Mouse (Mus musculus): Measurements from ENCODE around the gene Col5a1. TPM values are rescaled to one million over a fixed set of nuclear protein-coding genes. Genes with fewer than 3 reads are reported as not detected.

Col5a1 gene
- polyA plus RNA-seq, 1 experiment from 2014 or later = 8.5 TPM

- ATAC-seq (ENCODE audit: low FRiP score, low TSS enrichment) (no peak), DNase-seq (no peak)
- Histone ChIP-seq H3K4me2 (ENCODE audit: low read length) (no peak overlapping the region), H3K36me3 (ENCODE audit: control insufficient read depth, insufficient read depth, low read length) (no peaks in the 10 kb centered on the region), H3K4me3 (replicated peaks; ENCODE audit: low read depth, low read length) (no peak overlapping the region), H3K4me1 (ENCODE audit: control insufficient read depth, insufficient read depth, low read length) (no peaks in the 10 kb centered on the region), H3K27ac (replicated peaks; ENCODE audit: low read depth, low read length) (no peak overlapping the region), H3K27me3 (ENCODE audit: control insufficient read depth, insufficient read depth, low read length) (no peaks in the 10 kb centered on the region), H3K9me3 (ENCODE audit: control insufficient read depth, low read length) (no peaks in the 10 kb centered on the region), H3K9ac (replicated peaks; ENCODE audit: low read length) (no peak overlapping the region)
- 81% methylated on average over 2 of the region's 2 CpGs for WGBS
Measured at GRCm38 (mm10) chr2:27905411-27905810, 19.2 kb downstream of the Col5a1 start.

- ATAC-seq (ENCODE audit: low FRiP score, low TSS enrichment) (no peak), DNase-seq (no peak)
- no peak overlapping the region for H3K9ac ChIP-seq (replicated peaks; ENCODE audit: low read length)
- H3K27me3 ChIP-seq (ENCODE audit: control insufficient read depth, insufficient read depth, low read length) = no peaks in the 10 kb centered on the region
- WGBS = 83% methylated on average over 3 of the region's 3 CpGs
- no peaks in the 10 kb centered on the region for H3K36me3 ChIP-seq (ENCODE audit: control insufficient read depth, insufficient read depth, low read length)
- no peaks in the 10 kb centered on the region for H3K9me3 ChIP-seq (ENCODE audit: control insufficient read depth, low read length)
- no peaks in the 10 kb centered on the region for H3K4me1 ChIP-seq (ENCODE audit: control insufficient read depth, insufficient read depth, low read length)
- H3K4me3 ChIP-seq (replicated peaks; ENCODE audit: low read depth, low read length) = no peak overlapping the region
- no peak overlapping the region for H3K4me2 ChIP-seq (ENCODE audit: low read length)
- H3K27ac ChIP-seq (replicated peaks; ENCODE audit: low read depth, low read length) = no peak overlapping the region
Measured at GRCm38 (mm10) chr2:27910501-27910900, 24.3 kb downstream of the Col5a1 start.

- Histone ChIP-seq H3K4me1 (ENCODE audit: control insufficient read depth, insufficient read depth, low read length) (no peaks in the 10 kb centered on the region), H3K4me3 (replicated peaks; ENCODE audit: low read depth, low read length) (no peak overlapping the region), H3K4me2 (ENCODE audit: low read length) (no peak overlapping the region), H3K27ac (replicated peaks; ENCODE audit: low read depth, low read length) (no peak overlapping the region), H3K9ac (replicated peaks; ENCODE audit: low read length) (no peak overlapping the region), H3K36me3 (ENCODE audit: control insufficient read depth, insufficient read depth, low read length) (no peaks in the 10 kb centered on the region), H3K27me3 (ENCODE audit: control insufficient read depth, insufficient read depth, low read length) (no peaks in the 10 kb centered on the region), H3K9me3 (ENCODE audit: control insufficient read depth, low read length) (no peaks in the 10 kb centered on the region)
- WGBS = 88% methylated on average over 1 of the region's 1 CpGs
- DNase-seq (no peak), ATAC-seq (ENCODE audit: low FRiP score, low TSS enrichment) (no peak)
Measured at GRCm38 (mm10) chr2:27912546-27913275, 26.5 kb downstream of the Col5a1 start.

GRCm38 (mm10) chr2:27915726-27916125 is 29.5 kb downstream of the Col5a1 start:
- H3K4me3 ChIP-seq (replicated peaks; ENCODE audit: low read depth, low read length) = no peak overlapping the region
- WGBS = 72% methylated on average over 4 of the region's 4 CpGs
- no peak overlapping the region for H3K9ac ChIP-seq (replicated peaks; ENCODE audit: low read length)
- H3K27me3 ChIP-seq (ENCODE audit: control insufficient read depth, insufficient read depth, low read length) = no peaks in the 10 kb centered on the region
- H3K36me3 ChIP-seq (ENCODE audit: control insufficient read depth, insufficient read depth, low read length) = no peaks in the 10 kb centered on the region
- no peaks in the 10 kb centered on the region for H3K4me1 ChIP-seq (ENCODE audit: control insufficient read depth, insufficient read depth, low read length)
- ATAC-seq (ENCODE audit: low FRiP score, low TSS enrichment) (no peak), DNase-seq (no peak)
- no peaks in the 10 kb centered on the region for H3K9me3 ChIP-seq (ENCODE audit: control insufficient read depth, low read length)
- H3K27ac ChIP-seq (replicated peaks; ENCODE audit: low read depth, low read length) = no peak overlapping the region
- no peak overlapping the region for H3K4me2 ChIP-seq (ENCODE audit: low read length)

GRCm38 (mm10) chr2:27916316-27916715 is 30.1 kb downstream of the Col5a1 start:
- DNase-seq (no peak), ATAC-seq (ENCODE audit: low FRiP score, low TSS enrichment) (no peak)
- Histone ChIP-seq H3K9me3 (ENCODE audit: control insufficient read depth, low read length) (no peaks in the 10 kb centered on the region), H3K27ac (replicated peaks; ENCODE audit: low read depth, low read length) (no peak overlapping the region), H3K9ac (replicated peaks; ENCODE audit: low read length) (no peak overlapping the region), H3K4me1 (ENCODE audit: control insufficient read depth, insufficient read depth, low read length) (no peaks in the 10 kb centered on the region), H3K4me3 (replicated peaks; ENCODE audit: low read depth, low read length) (no peak overlapping the region), H3K4me2 (ENCODE audit: low read length) (no peak overlapping the region), H3K36me3 (ENCODE audit: control insufficient read depth, insufficient read depth, low read length) (no peaks in the 10 kb centered on the region), H3K27me3 (ENCODE audit: control insufficient read depth, insufficient read depth, low read length) (no peaks in the 10 kb centered on the region)
- WGBS = 52% methylated on average over 2 of the region's 2 CpGs

- Histone ChIP-seq H3K36me3 (ENCODE audit: control insufficient read depth, insufficient read depth, low read length) (no peaks in the 10 kb centered on the region), H3K4me2 (ENCODE audit: low read length) (no peak overlapping the region), H3K4me1 (ENCODE audit: control insufficient read depth, insufficient read depth, low read length) (no peaks in the 10 kb centered on the region), H3K4me3 (replicated peaks; ENCODE audit: low read depth, low read length) (no peak overlapping the region), H3K27ac (replicated peaks; ENCODE audit: low read depth, low read length) (no peak overlapping the region), H3K27me3 (ENCODE audit: control insufficient read depth, insufficient read depth, low read length) (no peaks in the 10 kb centered on the region), H3K9me3 (ENCODE audit: control insufficient read depth, low read length) (no peaks in the 10 kb centered on the region), H3K9ac (replicated peaks; ENCODE audit: low read length) (no peak overlapping the region)
- DNase-seq (no peak), ATAC-seq (ENCODE audit: low FRiP score, low TSS enrichment) (no peak)
- 93% methylated on average over 3 of the region's 3 CpGs for WGBS
Measured at GRCm38 (mm10) chr2:27917177-27917576, 31.0 kb downstream of the Col5a1 start.

GRCm38 (mm10) chr2:27918106-27918505 is 31.9 kb downstream of the Col5a1 start:
- ATAC-seq (ENCODE audit: low FRiP score, low TSS enrichment) (no peak), DNase-seq (no peak)
- Histone ChIP-seq H3K9me3 (ENCODE audit: control insufficient read depth, low read length) (no peaks in the 10 kb centered on the region), H3K4me3 (replicated peaks; ENCODE audit: low read depth, low read length) (no peak overlapping the region), H3K4me2 (ENCODE audit: low read length) (no peak overlapping the region), H3K4me1 (ENCODE audit: control insufficient read depth, insufficient read depth, low read length) (no peaks in the 10 kb centered on the region), H3K36me3 (ENCODE audit: control insufficient read depth, insufficient read depth, low read length) (no peaks in the 10 kb centered on the region), H3K27me3 (ENCODE audit: control insufficient read depth, insufficient read depth, low read length) (no peaks in the 10 kb centered on the region), H3K27ac (replicated peaks; ENCODE audit: low read depth, low read length) (no peak overlapping the region), H3K9ac (replicated peaks; ENCODE audit: low read length) (no peak overlapping the region)
- 85% methylated on average over 7 of the region's 7 CpGs for WGBS

- DNase-seq = no peak
- Histone ChIP-seq H3K4me1 (ENCODE audit: control insufficient read depth, insufficient read depth, low read length) (no peaks in the 10 kb centered on the region), H3K27me3 (ENCODE audit: control insufficient read depth, insufficient read depth, low read length) (no peaks in the 10 kb centered on the region), H3K4me3 (replicated peaks; ENCODE audit: low read depth, low read length) (no peak overlapping the region), H3K27ac (replicated peaks; ENCODE audit: low read depth, low read length) (no peak overlapping the region), H3K36me3 (ENCODE audit: control insufficient read depth, insufficient read depth, low read length) (no peaks in the 10 kb centered on the region), H3K9ac (replicated peaks; ENCODE audit: low read length) (no peak overlapping the region), H3K4me2 (ENCODE audit: low read length) (no peak overlapping the region), H3K9me3 (ENCODE audit: control insufficient read depth, low read length) (no peaks in the 10 kb centered on the region)
- WGBS = 92% methylated on average over 6 of the region's 6 CpGs
- ATAC-seq (ENCODE audit: low FRiP score, low TSS enrichment) = no peak
Measured at GRCm38 (mm10) chr2:27919309-27919850, 33.2 kb downstream of the Col5a1 start.

GRCm38 (mm10) chr2:27922053-27922452 is 35.8 kb downstream of the Col5a1 start:
- no peaks in the 10 kb centered on the region for H3K4me1 ChIP-seq (ENCODE audit: control insufficient read depth, insufficient read depth, low read length)
- H3K36me3 ChIP-seq (ENCODE audit: control insufficient read depth, insufficient read depth, low read length) = no peaks in the 10 kb centered on the region
- no peak overlapping the region for H3K4me2 ChIP-seq (ENCODE audit: low read length)
- 89% methylated on average over 8 of the region's 8 CpGs for WGBS
- no peak overlapping the region for H3K27ac ChIP-seq (replicated peaks; ENCODE audit: low read depth, low read length)
- no peak for DNase-seq
- H3K9me3 ChIP-seq (ENCODE audit: control insufficient read depth, low read length) = no peaks in the 10 kb centered on the region
- H3K4me3 ChIP-seq (replicated peaks; ENCODE audit: low read depth, low read length) = no peak overlapping the region
- H3K27me3 ChIP-seq (ENCODE audit: control insufficient read depth, insufficient read depth, low read length) = no peaks in the 10 kb centered on the region
- no peak for ATAC-seq (ENCODE audit: low FRiP score, low TSS enrichment)
- no peak overlapping the region for H3K9ac ChIP-seq (replicated peaks; ENCODE audit: low read length)

Data from midbrain, embryonic 14.5 days (tissue).